Mouse (Mus musculus) C2C12 (cell line): ENCODE measurements around the gene Rftn1.

Source experiments
- CEBPB ChIP-seq: IDR thresholded peaks from one replicate; pipeline ENCODE4 v1.6.1; 2011; ENCODE audit warnings: low read depth, mild to moderate bottlenecking, control low read depth, moderate library complexity
- CTCF ChIP-seq: IDR thresholded peaks from one replicate; pipeline ENCODE4 v1.5.1; 2011; ENCODE audit not compliant: control insufficient read depth, insufficient read depth, insufficient read length

GRCm38 (mm10) chr17:50083937-50084336 lies 106.5 kb downstream of the Rftn1 start:
- TF ChIP-seq CTCF = no peak
- TF ChIP-seq CEBPB = no peak
